Mouse (Mus musculus) thymus, adult 2 months (tissue): ENCODE measurements at regions not wholly inside any gene's neighbourhood (a gene's known extent, or its start where the extent isn't known, plus 50 kb on each side); places are given as distances from the start of the nearest gene placed in this dataset.

Experiments used
- CTCF ChIP-seq: fragments of 200-500 bp; IDR thresholded peaks from 2 replicates; pipeline ENCODE4 v1.5.1; 2012; ENCODE audit warnings: mild to moderate bottlenecking, control low read depth, low read length, moderate library complexity, borderline replicate concordance; ENCODE audit not compliant: control insufficient read depth, poor library complexity, insufficient read depth; ENCODE audit errors: extremely low read depth
- POLR2A ChIP-seq: fragments of 200-500 bp; IDR thresholded peaks from 2 replicates; pipeline ENCODE4 v1.6.1; 2012; ENCODE audit warnings: mild to moderate bottlenecking, low read length, control low read depth, moderate library complexity; ENCODE audit not compliant: control insufficient read depth, poor library complexity, insufficient read depth; ENCODE audit errors: extremely low read depth

- TF ChIP-seq POLR2A (no peak), CTCF (no peak)
Measured at GRCm38 (mm10) chr14:105417967-105418366, 159.6 kb downstream of the Ndfip2 start.
